ENCODE assay signal across 8 mouse cellular contexts in the genomic region with DNA sequence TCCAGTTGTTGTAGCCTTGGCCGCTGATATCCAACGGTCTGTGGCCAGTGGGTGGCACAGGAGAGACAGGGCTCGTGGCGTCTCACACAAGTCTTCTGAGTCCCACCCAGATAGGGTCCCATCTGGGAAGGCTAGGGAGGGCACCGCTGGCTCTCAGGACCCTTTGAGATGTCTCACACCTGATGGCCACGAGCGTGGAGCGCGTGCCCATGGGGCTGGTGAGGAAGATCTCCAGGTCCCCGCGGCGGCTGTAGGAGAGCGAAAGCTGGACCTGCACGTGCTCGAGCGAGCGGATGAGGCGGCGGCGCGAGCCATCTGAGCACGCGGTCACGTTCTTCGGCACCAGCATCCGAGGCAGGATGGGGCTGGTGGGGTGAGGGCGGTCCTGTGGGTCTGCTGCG. TPM values are rescaled to one million over a fixed set of nuclear protein-coding genes. Genes with fewer than 3 reads are reported as not detected.
DNase-seq lines count a peak whose midpoint lies in the region; ATAC-seq and TF ChIP-seq lines count a peak whose summit lies in the region.

No protein-coding gene starts in this region.

- H3K27me3 ChIP-seq in heart, embryonic 14.5 days (ENCODE audit: control insufficient read depth, insufficient read depth, low read length) = peaks cover 5% of the 10 kb centered on the region; the same call in 1 of the 2 replicates
- no peaks in the 10 kb centered on the region for H3K27me3 ChIP-seq in limb, embryonic 11.5 days (ENCODE audit: control insufficient read depth, insufficient read depth, low read length)
- no peaks in the 10 kb centered on the region for H3K27me3 ChIP-seq in midbrain, postnatal 0 days (ENCODE audit: insufficient read depth, low read length)

- intact Hi-C loops in left cerebral cortex, adult 2 months (cut with DNase I) = no loop called here
- intact Hi-C loops in left cerebral cortex, postnatal 25 days (cut with DNase I) = no loop called here

- H3K9me3 ChIP-seq in heart, embryonic 14.5 days (ENCODE audit: control insufficient read depth, low read length) = no peaks in the 10 kb centered on the region
- H3K9me3 ChIP-seq in limb, embryonic 11.5 days (ENCODE audit: control insufficient read depth, low read length) = no peaks in the 10 kb centered on the region
- H3K9me3 ChIP-seq in midbrain, postnatal 0 days (ENCODE audit: low read length) = no peaks in the 10 kb centered on the region

- H3K9ac ChIP-seq in heart, embryonic 14.5 days (ENCODE audit: low read length) = peak overlapping the region; percentile 72
- peak overlapping the region; percentile 4 for H3K9ac ChIP-seq in limb, embryonic 11.5 days (ENCODE audit: low read length)
- peak overlapping the region; percentile 61 for H3K9ac ChIP-seq in midbrain, postnatal 0 days (replicated peaks; ENCODE audit: low read length, poor library complexity, severe bottlenecking)

- peaks cover 16% of the 10 kb centered on the region for H3K4me1 ChIP-seq in bone marrow macrophage, adult 2 months (ENCODE audit: control insufficient read depth, insufficient read depth, low read length)
- H3K4me1 ChIP-seq in heart, embryonic 14.5 days (ENCODE audit: control insufficient read depth in 2 of 2, insufficient read depth in 2 of 2, low read length in 2 of 2) = peaks cover 11 to 20% of the 10 kb centered on the region in 2 experiments
- peaks cover 13% of the 10 kb centered on the region for H3K4me1 ChIP-seq in limb, embryonic 11.5 days (ENCODE audit: control insufficient read depth, insufficient read depth, low read length)
- peaks cover 7% of the 10 kb centered on the region for H3K4me1 ChIP-seq in midbrain, postnatal 0 days (ENCODE audit: insufficient read depth, low read length)

- no peak for TF ChIP-seq POLR2A in bone marrow macrophage, adult 2 months (IDR thresholded peaks at IDR 0.05; ENCODE audit: borderline replicate concordance, low read depth, low read length)

- WGBS in heart, embryonic 14.5 days = 4% methylated on average over 28 of the region's 28 CpGs
- WGBS in limb, embryonic 11.5 days = 6% methylated on average over 28 of the region's 28 CpGs
- WGBS in midbrain, postnatal 0 days = 4% methylated on average over 27 of the region's 28 CpGs

- DNase-seq in left cerebral cortex, adult 2 months (ENCODE audit: extremely low spot score in 1 of 2, low spot score in 2 of 2) = peak in 1 of 2 experiments; percentile 31
- DNase-seq in left cerebral cortex, postnatal 25 days (ENCODE audit: low spot score in 2 of 2) = no peak
- peak; percentile 51 for DNase-seq in limb, embryonic 11.5 days (ENCODE audit: low spot score)
- DNase-seq in midbrain, postnatal 0 days (ENCODE audit: low spot score) = no peak
- DNase-seq in frontal cortex, postnatal 25 days (ENCODE audit: low spot score in 2 of 2) = no peak
- DNase-seq in layer of hippocampus, adult 9-11 months = no peak

- no peak for ATAC-seq in heart, embryonic 14.5 days (ENCODE audit: insufficient number of reproducible peaks, insufficient read depth, low FRiP score, low read depth)
- no peak for ATAC-seq in limb, embryonic 11.5 days (ENCODE audit: insufficient number of reproducible peaks, low FRiP score, low TSS enrichment, low read depth)
- ATAC-seq in midbrain, postnatal 0 days (ENCODE audit: low FRiP score) = no peak

- peaks cover 12% of the 10 kb centered on the region for H3K36me3 ChIP-seq in heart, embryonic 14.5 days (ENCODE audit: control insufficient read depth, insufficient read depth, low read length)
- H3K36me3 ChIP-seq in limb, embryonic 11.5 days (ENCODE audit: control insufficient read depth, insufficient read depth, low read length) = peaks cover 3% of the 10 kb centered on the region; the same call in 1 of the 2 replicates
- peaks cover 4% of the 10 kb centered on the region for H3K36me3 ChIP-seq in midbrain, postnatal 0 days (ENCODE audit: insufficient read depth, low read length)

- H3K27ac ChIP-seq in left cerebral cortex, adult 2 months = peak overlapping the region; percentile 69
- peak overlapping the region; percentile 8; the same call in 1 of the 2 replicates for H3K27ac ChIP-seq in bone marrow macrophage, adult 2 months (ENCODE audit: insufficient read depth, low read depth, low read length)
- H3K27ac ChIP-seq in heart, embryonic 14.5 days (replicated peaks in 1 of 2; ENCODE audit: control insufficient read depth in 1 of 2, insufficient read depth in 1 of 2, low read depth in 2 of 2, low read length in 2 of 2) = no peak overlapping the region
- H3K27ac ChIP-seq in limb, embryonic 11.5 days (replicated peaks; ENCODE audit: low read depth, low read length) = no peak overlapping the region
- H3K27ac ChIP-seq in midbrain, postnatal 0 days (ENCODE audit: low read depth, low read length) = 0 out of 2 replicates have a peak overlapping the region, but pooled peaks have one; percentile 13

- no peak; the same call in 1 of the 2 replicates for TF ChIP-seq CTCF in left cerebral cortex, adult 2 months (IDR thresholded peaks at IDR 0.05)
- TF ChIP-seq CTCF in bone marrow macrophage, adult 2 months (IDR thresholded peaks at IDR 0.05; ENCODE audit: low read depth, low read length) = peak; percentile 34; the same call in 1 of the 2 replicates
- peak; percentile 33; the same call in 1 of the 2 replicates for TF ChIP-seq CTCF in midbrain, postnatal 0 days (IDR thresholded peaks at IDR 0.05)

- peak overlapping the region; percentile 63 for H3K4me3 ChIP-seq in left cerebral cortex, adult 2 months
- peak overlapping the region; percentile 93 for H3K4me3 ChIP-seq in bone marrow macrophage, adult 2 months (ENCODE audit: insufficient read depth, low read length)
- H3K4me3 ChIP-seq in heart, embryonic 14.5 days (ENCODE audit: control insufficient read depth in 1 of 2, insufficient read depth in 1 of 2, low read depth in 1 of 2, low read length in 2 of 2) = peak overlapping the region; percentile 59 to 60
- peak overlapping the region; percentile 51 for H3K4me3 ChIP-seq in limb, embryonic 11.5 days (ENCODE audit: low read depth, low read length)
- H3K4me3 ChIP-seq in midbrain, postnatal 0 days (ENCODE audit: low read depth, low read length) = peak overlapping the region; percentile 51

- H3K4me2 ChIP-seq in heart, embryonic 14.5 days (ENCODE audit: low read length) = peak overlapping the region; percentile 96
- H3K4me2 ChIP-seq in limb, embryonic 11.5 days (ENCODE audit: low read depth, severe bottlenecking) = peak overlapping the region; percentile 89
- H3K4me2 ChIP-seq in midbrain, postnatal 0 days (ENCODE audit: low read depth, low read length, poor library complexity, severe bottlenecking) = peak overlapping the region; percentile 90

RNA-seq across cellular contexts. Expression of a gene that starts 2.5 kb away (rescaled TPM):
- 10 to 100 TPM; 26.3 to 26.9 TPM for total RNA-seq in left cerebral cortex, adult 2 months (2021)
- total RNA-seq in left cerebral cortex, postnatal 25 days (2021) = 10 to 100 TPM; 27.3 to 29.8 TPM
- polyA plus RNA-seq in bone marrow macrophage, adult 2 months (2012; ENCODE audit: insufficient read depth, insufficient read length, missing spikeins) = 38.8 and 39.3 TPM in 2 replicates
- 28.9 and 30.8 TPM in 2 replicates for polyA plus RNA-seq in heart, embryonic 14.5 days (2014; fragmentation: Nextera tagmentation; extraction: Ambion mirVana)
- polyA plus RNA-seq in limb, embryonic 11.5 days (2014; fragmentation: Nextera tagmentation; extraction: Ambion mirVana) = 38.1 and 45.0 TPM in 2 replicates
- 15.6 and 23.1 TPM in 2 replicates for total RNA-seq in midbrain, postnatal 0 days (2014; rRNA removed)
- polyA plus RNA-seq in midbrain, postnatal 0 days (2015; fragmentation: Nextera tagmentation; extraction: Ambion mirVana) = 26.5 and 29.6 TPM in 2 replicates

RNA-seq across cellular contexts. Expression of a gene that starts 6.5 kb away (rescaled TPM):
- total RNA-seq in left cerebral cortex, adult 2 months (2021) = 1 to 10 TPM; 4.0 to 5.4 TPM
- total RNA-seq in left cerebral cortex, postnatal 25 days (2021) = 1 to 10 TPM; 4.5 to 4.6 TPM
- 2.2 and 2.5 TPM in 2 replicates for polyA plus RNA-seq in bone marrow macrophage, adult 2 months (2012; ENCODE audit: insufficient read depth, insufficient read length, missing spikeins)
- polyA plus RNA-seq in heart, embryonic 14.5 days (2014; fragmentation: Nextera tagmentation; extraction: Ambion mirVana) = 1.4 TPM in 2 replicates
- 4.4 and 5.3 TPM in 2 replicates for polyA plus RNA-seq in limb, embryonic 11.5 days (2014; fragmentation: Nextera tagmentation; extraction: Ambion mirVana)
- 5.2 and 7.5 TPM in 2 replicates for total RNA-seq in midbrain, postnatal 0 days (2014; rRNA removed)
- 12.6 and 14.6 TPM in 2 replicates for polyA plus RNA-seq in midbrain, postnatal 0 days (2015; fragmentation: Nextera tagmentation; extraction: Ambion mirVana)

RNA-seq across cellular contexts. Expression of a gene that starts 6.9 kb away (rescaled TPM):
- total RNA-seq in left cerebral cortex, adult 2 months (2021) = 10 to 100 TPM; 13.5 to 13.6 TPM
- 10 to 100 TPM; 10.5 to 11.2 TPM for total RNA-seq in left cerebral cortex, postnatal 25 days (2021)
- 1.5 TPM in 1 of 2 replicates, not detected in the other for polyA plus RNA-seq in bone marrow macrophage, adult 2 months (2012; ENCODE audit: insufficient read depth, insufficient read length, missing spikeins)
- 1.4 and 1.6 TPM in 2 replicates for polyA plus RNA-seq in heart, embryonic 14.5 days (2014; fragmentation: Nextera tagmentation; extraction: Ambion mirVana)
- polyA plus RNA-seq in limb, embryonic 11.5 days (2014; fragmentation: Nextera tagmentation; extraction: Ambion mirVana) = 5.2 and 7.2 TPM in 2 replicates
- 3.8 and 5.3 TPM in 2 replicates for total RNA-seq in midbrain, postnatal 0 days (2014; rRNA removed)
- 7.0 and 7.8 TPM in 2 replicates for polyA plus RNA-seq in midbrain, postnatal 0 days (2015; fragmentation: Nextera tagmentation; extraction: Ambion mirVana)

RNA-seq across cellular contexts. Expression of a gene that starts 25.4 kb away (rescaled TPM):
- 10 to 100 TPM in 1 of 2 experiments, 1 to 10 TPM in 1; 7.9 to 11.1 TPM for total RNA-seq in left cerebral cortex, adult 2 months (2021)
- total RNA-seq in left cerebral cortex, postnatal 25 days (2021) = 1 to 10 TPM; 5.1 to 7.4 TPM
- polyA plus RNA-seq in bone marrow macrophage, adult 2 months (2012; ENCODE audit: insufficient read depth, insufficient read length, missing spikeins) = 7.6 and 8.8 TPM in 2 replicates
- 6.8 and 7.8 TPM in 2 replicates for polyA plus RNA-seq in heart, embryonic 14.5 days (2014; fragmentation: Nextera tagmentation; extraction: Ambion mirVana)
- polyA plus RNA-seq in limb, embryonic 11.5 days (2014; fragmentation: Nextera tagmentation; extraction: Ambion mirVana) = 0.28 and 0.41 TPM in 2 replicates
- 0.71 and 0.77 TPM in 2 replicates for total RNA-seq in midbrain, postnatal 0 days (2014; rRNA removed)
- 0.62 and 0.71 TPM in 2 replicates for polyA plus RNA-seq in midbrain, postnatal 0 days (2015; fragmentation: Nextera tagmentation; extraction: Ambion mirVana)

RNA-seq across cellular contexts. Expression of a gene that starts 27.0 kb away (rescaled TPM):
- 100 to 1,000 TPM; 111 to 113 TPM for total RNA-seq in left cerebral cortex, adult 2 months (2021)
- total RNA-seq in left cerebral cortex, postnatal 25 days (2021) = 100 to 1,000 TPM in 1 of 2 experiments, 10 to 100 TPM in 1; 93.4 to 103 TPM
- polyA plus RNA-seq in bone marrow macrophage, adult 2 months (2012; ENCODE audit: insufficient read depth, insufficient read length, missing spikeins) = 0.25 and 0.81 TPM in 2 replicates
- 0.78 and 1.4 TPM in 2 replicates for polyA plus RNA-seq in heart, embryonic 14.5 days (2014; fragmentation: Nextera tagmentation; extraction: Ambion mirVana)
- polyA plus RNA-seq in limb, embryonic 11.5 days (2014; fragmentation: Nextera tagmentation; extraction: Ambion mirVana) = 4.5 and 5.0 TPM in 2 replicates
- total RNA-seq in midbrain, postnatal 0 days (2014; rRNA removed) = 370 and 395 TPM in 2 replicates
- 95.3 and 110 TPM in 2 replicates for polyA plus RNA-seq in midbrain, postnatal 0 days (2015; fragmentation: Nextera tagmentation; extraction: Ambion mirVana)

Comparison
In these comparisons a context has a peak if more than half of its experiments do, and no peak if none do; other contexts are left out.
1. H3K27ac ChIP-seq: peak in left cerebral cortex, adult 2 months (single experiment), bone marrow macrophage, adult 2 months (single experiment) and midbrain, postnatal 0 days (single experiment); none in heart, embryonic 14.5 days (0 of 2) and limb, embryonic 11.5 days (single experiment).
2. H3K9ac ChIP-seq: peak in every context shown above with its lines; median percentile 72 in heart, embryonic 14.5 days; 61 in midbrain, postnatal 0 days; 4 in limb, embryonic 11.5 days.
3. Peak in every context shown above with its lines, with median percentiles within 50 percentile points of each other: H3K4me3 ChIP-seq and H3K4me2 ChIP-seq.